Mouse (Mus musculus) testis, adult 2 months (tissue): ENCODE measurements around the gene Slc4a4.

Experiments
- CTCF ChIP-seq: fragments of 200-500 bp; IDR thresholded peaks from 2 replicates; pipeline ENCODE4 v1.5.1; 2012; ENCODE audit warnings: low read depth, mild to moderate bottlenecking, inconsistent platforms, low read length, moderate library complexity; ENCODE audit not compliant: control insufficient read depth, insufficient read depth, insufficient replicate concordance
- POLR2A ChIP-seq: fragments of 200-500 bp; IDR thresholded peaks from 2 replicates; pipeline ENCODE4 v1.6.1; 2012; ENCODE audit warnings: low read depth, mild to moderate bottlenecking, inconsistent platforms, low read length, moderate library complexity; ENCODE audit not compliant: control insufficient read depth

DNA sequence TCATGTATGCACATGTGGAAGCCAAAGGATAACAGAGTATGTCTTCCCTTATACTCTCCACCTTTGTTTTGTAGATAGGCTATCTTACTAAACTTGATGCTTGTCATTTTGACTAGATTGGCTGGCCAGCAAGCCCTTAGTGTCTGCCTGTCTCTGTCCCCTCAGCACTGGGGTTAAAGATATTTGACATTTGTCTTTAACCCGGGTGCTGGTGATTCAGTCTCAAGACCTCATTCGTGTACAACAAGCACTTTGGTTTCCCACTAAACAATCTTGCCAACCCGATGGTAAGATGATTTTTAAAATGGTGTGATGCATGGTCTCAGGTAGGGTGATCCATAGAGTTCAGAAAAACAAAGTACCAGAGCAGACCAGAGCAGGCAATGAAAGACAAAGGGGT, 210.7 kb downstream of the Slc4a4 start:
- TF ChIP-seq CTCF = no peak
- no peak for TF ChIP-seq POLR2A
